8 mouse cellular contexts compared by ENCODE assay signal in genomic region chr17:17792578-17792977, GRCm38 (mm10). TPM values are rescaled to one million over a fixed set of nuclear protein-coding genes. Genes with fewer than 3 reads are reported as not detected.
DNase-seq lines count a peak whose midpoint lies in the region; ATAC-seq and TF ChIP-seq lines count a peak whose summit lies in the region.

No protein-coding gene starts in this region.

- no peak for ATAC-seq in midbrain, postnatal 0 days (ENCODE audit: low FRiP score)
- no peak for ATAC-seq in midbrain, embryonic 16.5 days

- TF ChIP-seq CTCF in midbrain, postnatal 0 days (IDR thresholded peaks at IDR 0.05) = no peak
- no peak for TF ChIP-seq CTCF in thymus, adult 2 months (IDR thresholded peaks at IDR 0.05; ENCODE audit: borderline replicate concordance, control insufficient read depth, extremely low read depth, insufficient read depth, low read length, poor library complexity)

- no peak overlapping the region for H3K27ac ChIP-seq in midbrain, postnatal 0 days (ENCODE audit: low read depth, low read length)
- no peak overlapping the region for H3K27ac ChIP-seq in midbrain, embryonic 16.5 days (ENCODE audit: low read length)
- no peak overlapping the region for H3K27ac ChIP-seq in thymus, adult 2 months (ENCODE audit: control insufficient read depth, insufficient read depth, low read length)

- H3K9ac ChIP-seq in midbrain, postnatal 0 days (replicated peaks; ENCODE audit: low read length, poor library complexity, severe bottlenecking) = no peak overlapping the region
- H3K9ac ChIP-seq in midbrain, embryonic 16.5 days (ENCODE audit: low read depth, low read length) = no peak overlapping the region

- H3K4me3 ChIP-seq in midbrain, postnatal 0 days (ENCODE audit: low read depth, low read length) = no peak overlapping the region
- H3K4me3 ChIP-seq in midbrain, embryonic 16.5 days (ENCODE audit: low read depth, low read length) = no peak overlapping the region
- H3K4me3 ChIP-seq in thymus, adult 2 months (ENCODE audit: control insufficient read depth, insufficient read depth, low read length) = no peak overlapping the region

- peak; percentile 39 to 70 for DNase-seq in adrenal gland, adult (ENCODE audit: inconsistent age in 2 of 2, low spot score in 1 of 2)
- no peak for DNase-seq in adrenal gland, postnatal 4 days (ENCODE audit: low spot score in 2 of 2)
- DNase-seq in midbrain, postnatal 0 days (ENCODE audit: low spot score) = peak; percentile 45
- peak; percentile 3 for DNase-seq in layer of hippocampus, adult 9-11 months
- DNase-seq in right cerebral cortex, postnatal 14 days = peak; percentile 14
- no peak for DNase-seq in thymus, postnatal 10 days (ENCODE audit: low spot score in 2 of 2)
- no peak for DNase-seq in thymus, adult 2 months

- no peaks in the 10 kb centered on the region for H3K36me3 ChIP-seq in midbrain, postnatal 0 days (ENCODE audit: insufficient read depth, low read length)
- H3K36me3 ChIP-seq in midbrain, embryonic 16.5 days (ENCODE audit: control insufficient read depth, insufficient read depth, low read length) = no peaks in the 10 kb centered on the region
- no peaks in the 10 kb centered on the region for H3K36me3 ChIP-seq in thymus, adult 2 months (ENCODE audit: control insufficient read depth, insufficient read depth, low read length)

- TF ChIP-seq POLR2A in thymus, adult 2 months (IDR thresholded peaks at IDR 0.05; ENCODE audit: control insufficient read depth, extremely low read depth, insufficient read depth, low read length, poor library complexity) = no peak

- H3K4me1 ChIP-seq in midbrain, postnatal 0 days (ENCODE audit: insufficient read depth, low read length) = no peaks in the 10 kb centered on the region
- H3K4me1 ChIP-seq in midbrain, embryonic 16.5 days (ENCODE audit: control insufficient read depth, insufficient read depth, low read length) = no peaks in the 10 kb centered on the region
- no peaks in the 10 kb centered on the region for H3K4me1 ChIP-seq in thymus, adult 2 months (replicated peaks; ENCODE audit: control insufficient read depth, insufficient read depth, low read length)

- H3K4me2 ChIP-seq in midbrain, postnatal 0 days (ENCODE audit: low read depth, low read length, poor library complexity, severe bottlenecking) = no peak overlapping the region
- H3K4me2 ChIP-seq in midbrain, embryonic 16.5 days (ENCODE audit: low read length) = no peak overlapping the region

- 35% methylated on average over 1 of the region's 1 CpGs for WGBS in midbrain, postnatal 0 days
- 29% methylated on average over 1 of the region's 1 CpGs for WGBS in midbrain, embryonic 16.5 days
- WGBS in thymus, adult 2 months = 39% methylated on average over 1 of the region's 1 CpGs

- no peaks in the 10 kb centered on the region for H3K9me3 ChIP-seq in midbrain, postnatal 0 days (ENCODE audit: low read length)
- H3K9me3 ChIP-seq in midbrain, embryonic 16.5 days (replicated peaks; ENCODE audit: control insufficient read depth, low read length, poor library complexity, severe bottlenecking) = no peaks in the 10 kb centered on the region

- H3K27me3 ChIP-seq in midbrain, postnatal 0 days (ENCODE audit: insufficient read depth, low read length) = no peaks in the 10 kb centered on the region
- H3K27me3 ChIP-seq in midbrain, embryonic 16.5 days (ENCODE audit: control insufficient read depth, insufficient read depth, low read depth, low read length) = no peaks in the 10 kb centered on the region
- H3K27me3 ChIP-seq in thymus, adult 2 months (ENCODE audit: control insufficient read depth, insufficient read depth, low read length) = no peaks in the 10 kb centered on the region

RNA-seq across cellular contexts. Expression of gene Spaca6, which starts 34.4 kb away (rescaled TPM):
- 100 to 1,000 TPM; 120 to 124 TPM for total RNA-seq in adrenal gland, postnatal 4 days (2021)
- total RNA-seq in midbrain, postnatal 0 days (2014; rRNA removed) = 17.4 and 34.0 TPM in 2 replicates
- polyA plus RNA-seq in midbrain, postnatal 0 days (2015; fragmentation: Nextera tagmentation; extraction: Ambion mirVana) = 14.1 and 16.2 TPM in 2 replicates
- 25.7 and 26.6 TPM in 2 replicates for polyA plus RNA-seq in midbrain, embryonic 16.5 days (2015; fragmentation: Nextera tagmentation; extraction: Ambion mirVana)
- polyA plus RNA-seq in thymus, adult 2 months (2012; rRNA removed) = 11.3 and 14.9 TPM in 2 replicates

Comparison
In these comparisons a context has a peak if more than half of its experiments do, and no peak if none do; other contexts are left out.
1. DNase-seq: peak in adrenal gland, adult (2 of 2), midbrain, postnatal 0 days (single experiment), layer of hippocampus, adult 9-11 months (single experiment) and right cerebral cortex, postnatal 14 days (single experiment); none in adrenal gland, postnatal 4 days (0 of 2), thymus, postnatal 10 days (0 of 2) and thymus, adult 2 months (single experiment).